Mouse (Mus musculus) olfactory bulb, adult 2 months (tissue): Measurements from ENCODE around the gene Shank2.

ENCODE experiments used
- CTCF ChIP-seq: fragments of 200-500 bp; IDR thresholded peaks from 2 replicates; pipeline ENCODE4 v1.5.1; 2012; ENCODE audit warnings: low read depth, mild to moderate bottlenecking, low read length, moderate library complexity; ENCODE audit not compliant: insufficient read depth
- POLR2A ChIP-seq: fragments of 200-500 bp; IDR thresholded peaks from 2 replicates; pipeline ENCODE4 v1.6.1; 2012; ENCODE audit warnings: mild to moderate bottlenecking, low read depth, low read length, moderate library complexity; ENCODE audit not compliant: insufficient read depth

- TF ChIP-seq CTCF: no peak
- no peak for TF ChIP-seq POLR2A
These were observed 385.8 kb downstream of the Shank2 start for GRCm38 (mm10) chr7:144387537-144387936.
